Mouse (Mus musculus): ENCODE measurements around the gene Slc27a2. TPM values are rescaled to one million over a fixed set of nuclear protein-coding genes. Genes with fewer than 3 reads are reported as not detected.

The Slc27a2 gene
- total RNA-seq, 2 experiments from 2014 or later: not detected

GRCm38 (mm10) chr2:126628455-126628995, 76.3 kb downstream of the Slc27a2 start:
- DNase-seq: no peak
- intact Hi-C loops (cut with DNase I): no loop called here
- Histone ChIP-seq H3K27ac (no peak overlapping the region), H3K4me3 (no peak overlapping the region)
- no peak for TF ChIP-seq CTCF (IDR thresholded peaks at IDR 0.05)

- intact Hi-C loops (cut with DNase I): no loop called here
- DNase-seq: no peak
- H3K4me3 ChIP-seq: no peak overlapping the region
- no peak overlapping the region for H3K27ac ChIP-seq
- no peak for TF ChIP-seq CTCF (IDR thresholded peaks at IDR 0.05)
Observed at GRCm38 (mm10) chr2:126633165-126633564, 81.0 kb downstream of the Slc27a2 start.

- Histone ChIP-seq H3K4me3 (no peak overlapping the region), H3K27ac (0 out of 2 replicates have a peak overlapping the region, but pooled peaks have one; percentile 49)
- intact Hi-C loops (cut with DNase I): no loop called here
- TF ChIP-seq CTCF (IDR thresholded peaks at IDR 0.05): no peak
- no peak for DNase-seq
Observed at GRCm38 (mm10) chr2:126635939-126636823, 84.0 kb downstream of the Slc27a2 start.

Other genes with a start within 250 kb of the Slc27a2 start
- under 1 TPM; 0.11 to 0.13 TPM for gene Atp8b4, start 51.7 kb upstream of the Slc27a2 start, total RNA-seq (2021)
- gene Hdc, start 66.9 kb downstream of the Slc27a2 start, total RNA-seq (2021): 1 to 10 TPM in 1 of 2 experiments, under 1 TPM in 1; 0.15 to 1.0 TPM
- gene Gabpb1, start 123.9 kb downstream of the Slc27a2 start, total RNA-seq (2021): 1 to 10 TPM; 5.5 to 8.6 TPM
- 10 to 100 TPM; 14.8 to 18.9 TPM for gene Usp8, start 154.9 kb downstream of the Slc27a2 start, total RNA-seq (2021)
- under 1 TPM in 1 of 2 experiments, not detected in 1; 0.18 TPM for gene Usp50, start 231.1 kb downstream of the Slc27a2 start, total RNA-seq (2021)